8 mouse cellular contexts compared by ENCODE assay signal in genomic region chr5:109866337-109867126, GRCm38 (mm10). TPM values are rescaled to one million over a fixed set of nuclear protein-coding genes. Genes with fewer than 3 reads are reported as not detected.
DNase-seq lines count a peak whose midpoint lies in the region; ATAC-seq lines count a peak whose summit lies in the region.

No protein-coding gene starts in this region.

- peak; percentile 91 to 97 for DNase-seq in adrenal gland, adult (ENCODE audit: inconsistent age in 2 of 2, low spot score in 1 of 2)
- peak; percentile 95 for DNase-seq in embryo, embryonic 10.5 days (ENCODE audit: low spot score)
- DNase-seq in gastrocnemius, postnatal 14 days: peak; percentile 82
- peak; percentile 81 to 87 for DNase-seq in left cerebral cortex, postnatal 10 days (ENCODE audit: extremely low spot score in 1 of 2, low spot score in 2 of 2)
- DNase-seq in right cerebral cortex, postnatal 25 days: peak; percentile 84
- peak; percentile 78 to 80 for DNase-seq in urinary bladder, postnatal 4 days (ENCODE audit: low spot score in 2 of 2)

- peak; percentile 100 for ATAC-seq in inflammation-experienced regulatory T-cells, adult 6 months
- ATAC-seq in megakaryocyte-erythroid progenitor cell, adult 5-6 weeks (replicated peaks; ENCODE audit: low FRiP score, low TSS enrichment, poor library complexity, severe bottlenecking): peak; percentile 100

- intact Hi-C loops in gastrocnemius, postnatal 14 days (cut with DNase I; ENCODE audit: low total_unique reads): no loop called here
- intact Hi-C loops in left cerebral cortex, postnatal 10 days (cut with DNase I): no loop called here

RNA-seq across cellular contexts. Expression of gene Gm15446, which starts 56.7 kb away (rescaled TPM):
- 1 to 10 TPM; 3.2 to 4.8 TPM for total RNA-seq in gastrocnemius, postnatal 14 days (2021)
- polyA plus RNA-seq in inflammation-experienced regulatory T-cells, adult 6 months (2017; shearing (Covaris generic)): 10 to 100 TPM; 13.7 to 28.0 (median 26.3) TPM
- total RNA-seq in left cerebral cortex, postnatal 10 days (2021): 10 to 100 TPM; 37.2 to 38.6 TPM
- 23.4 and 54.8 TPM in 2 replicates for total RNA-seq in megakaryocyte-erythroid progenitor cell, adult 5-6 weeks (2014; fragmentation: Nextera tagmentation)
- total RNA-seq in megakaryocyte-erythroid progenitor cell, adult 5-6 weeks (2017): 15.1 and 21.4 TPM in 2 replicates

Comparison
In these comparisons a context has a peak if more than half of its experiments do, and no peak if none do; other contexts are left out.
1. Peak in every context shown above with its lines: DNase-seq and ATAC-seq.